In genomic region chr2:148642610-148643370, GRCm38 (mm10) we compare ENCODE assay signal across 22 mouse cellular contexts. TPM values are rescaled to one million over a fixed set of nuclear protein-coding genes. Genes with fewer than 3 reads are reported as not detected.
A peak's percentile ranks its signal among the peaks of the same experiment; 100 is the strongest.
DNase-seq lines count a peak whose midpoint lies in the region; ATAC-seq and TF ChIP-seq lines count a peak whose summit lies in the region.
"Had no signal": no experiment of that assay in that cellular context is flagged by ENCODE, and none has a peak within 500 bp of the region (broad histone marks: within the 10 kb centered on the region; RNA-seq: fewer than 3 reads in every experiment).

No protein-coding gene starts in this region.

- 50% methylated on average over 1 of the region's 1 CpGs for WGBS in hindbrain, embryonic 10.5 days
- 64% methylated on average over 1 of the region's 1 CpGs for WGBS in hindbrain, embryonic 13.5 days
- 93% methylated on average over 1 of the region's 1 CpGs for WGBS in thymus, adult 2 months

- no peaks in the 10 kb centered on the region for H3K9me3 ChIP-seq in hindbrain, embryonic 10.5 days
- H3K9me3 ChIP-seq in hindbrain, embryonic 13.5 days = no peaks in the 10 kb centered on the region
- H3K9me3 ChIP-seq: embryonic facial prominence, embryonic 13.5 days; forebrain, embryonic 13.5 days; heart, embryonic 12.5 days; hindbrain, embryonic 15.5 days had no signal

- no peak overlapping the region for H3K27ac ChIP-seq in hindbrain, embryonic 10.5 days
- H3K27ac ChIP-seq in hindbrain, embryonic 13.5 days = no peak overlapping the region
- peak overlapping the region; percentile 58 for H3K27ac ChIP-seq in brown adipose tissue, adult 24 weeks (replicated peaks; ENCODE audit: low read depth, low read length)
- no peak overlapping the region for H3K27ac ChIP-seq in thymus, adult 2 months (ENCODE audit: control insufficient read depth, insufficient read depth, low read length)
- H3K27ac ChIP-seq: embryonic facial prominence, embryonic 13.5 days; forebrain, embryonic 13.5 days; hindbrain, embryonic 15.5 days had no signal

- H3K9ac ChIP-seq in hindbrain, embryonic 13.5 days = no peak overlapping the region
- H3K9ac ChIP-seq: embryonic facial prominence, embryonic 13.5 days; forebrain, embryonic 13.5 days; forebrain, postnatal 0 days; heart, embryonic 12.5 days; hindbrain, embryonic 15.5 days had no signal

- H3K4me3 ChIP-seq in hindbrain, embryonic 10.5 days = no peak overlapping the region
- no peak overlapping the region for H3K4me3 ChIP-seq in hindbrain, embryonic 13.5 days
- H3K4me3 ChIP-seq in brown adipose tissue, adult 24 weeks (ENCODE audit: insufficient read depth, low read depth, low read length) = no peak overlapping the region
- H3K4me3 ChIP-seq in thymus, adult 2 months (ENCODE audit: control insufficient read depth, insufficient read depth, low read length) = no peak overlapping the region
- H3K4me3 ChIP-seq: embryonic facial prominence, embryonic 13.5 days; forebrain, embryonic 13.5 days; heart, embryonic 12.5 days; hindbrain, embryonic 15.5 days had no signal

- DNase-seq in adrenal gland, postnatal 14 days = peak; percentile 13
- DNase-seq in adrenal gland, adult 18-20 months (ENCODE audit: low spot score in 2 of 2) = no peak
- peak; percentile 12 for DNase-seq in hindbrain, embryonic 10.5 days (ENCODE audit: low spot score)
- peak; percentile 58 for DNase-seq in 3T3-L1 (ENCODE audit: low read depth, low spot score)
- DNase-seq in thymus, adult 2 months = no peak
- DNase-seq in left cerebral cortex, adult 9 months (ENCODE audit: low spot score in 2 of 2) = no peak
- DNase-seq: adrenal gland, postnatal 36 days; cerebellum, adult 11 months; cerebellum, adult 8-10 months; cerebellum, postnatal 14 days; forebrain, postnatal 0 days; gastrocnemius, postnatal 14 days; heart, postnatal 36 days; kidney, adult 2 months had no signal

- ATAC-seq in hindbrain, embryonic 13.5 days (ENCODE audit: low FRiP score) = no peak
- ATAC-seq: forebrain, embryonic 13.5 days; forebrain, postnatal 0 days; intestine, embryonic 16.5 days had no signal

- no peak overlapping the region for H3K4me2 ChIP-seq in hindbrain, embryonic 13.5 days
- H3K4me2 ChIP-seq: embryonic facial prominence, embryonic 13.5 days; forebrain, embryonic 13.5 days; heart, embryonic 12.5 days; hindbrain, embryonic 15.5 days had no signal

- no peaks in the 10 kb centered on the region for H3K36me3 ChIP-seq in hindbrain, embryonic 10.5 days
- H3K36me3 ChIP-seq in hindbrain, embryonic 13.5 days = no peaks in the 10 kb centered on the region
- H3K36me3 ChIP-seq in thymus, adult 2 months (ENCODE audit: control insufficient read depth, insufficient read depth, low read length) = no peaks in the 10 kb centered on the region
- H3K36me3 ChIP-seq: embryonic facial prominence, embryonic 13.5 days; heart, embryonic 12.5 days; hindbrain, embryonic 15.5 days had no signal

- TF ChIP-seq POLR2A in thymus, adult 2 months (IDR thresholded peaks at IDR 0.05; ENCODE audit: control insufficient read depth, extremely low read depth, insufficient read depth, low read length, poor library complexity) = no peak

- no peaks in the 10 kb centered on the region for H3K27me3 ChIP-seq in hindbrain, embryonic 10.5 days (ENCODE audit: insufficient read depth, poor library complexity, severe bottlenecking)
- H3K27me3 ChIP-seq in hindbrain, embryonic 13.5 days = no peaks in the 10 kb centered on the region
- H3K27me3 ChIP-seq in thymus, adult 2 months (ENCODE audit: control insufficient read depth, insufficient read depth, low read length) = no peaks in the 10 kb centered on the region
- H3K27me3 ChIP-seq: CH12.LX; embryonic facial prominence, embryonic 13.5 days; forebrain, embryonic 13.5 days; heart, embryonic 12.5 days; hindbrain, embryonic 15.5 days had no signal

- TF ChIP-seq CTCF in thymus, adult 2 months (IDR thresholded peaks at IDR 0.05; ENCODE audit: borderline replicate concordance, control insufficient read depth, extremely low read depth, insufficient read depth, low read length, poor library complexity) = no peak

- no peaks in the 10 kb centered on the region for H3K4me1 ChIP-seq in hindbrain, embryonic 10.5 days (replicated peaks)
- H3K4me1 ChIP-seq in hindbrain, embryonic 13.5 days (replicated peaks) = no peaks in the 10 kb centered on the region
- peaks cover 5% of the 10 kb centered on the region; the same call in 1 of the 2 replicates for H3K4me1 ChIP-seq in brown adipose tissue, adult 24 weeks (ENCODE audit: control insufficient read depth, insufficient read depth, insufficient read length, low read length)
- no peaks in the 10 kb centered on the region for H3K4me1 ChIP-seq in thymus, adult 2 months (replicated peaks; ENCODE audit: control insufficient read depth, insufficient read depth, low read length)
- H3K4me1 ChIP-seq: embryonic facial prominence, embryonic 13.5 days; forebrain, embryonic 13.5 days; heart, embryonic 12.5 days; hindbrain, embryonic 15.5 days had no signal

RNA-seq across cellular contexts. Expression of gene Nxt1, which starts 29.6 kb away (rescaled TPM):
- 20.2 and 20.8 TPM in 2 replicates for total RNA-seq in adrenal gland, postnatal 14 days (2021)
- total RNA-seq in adrenal gland, adult 18-20 months (2021) = 10 to 100 TPM; 17.9 TPM
- polyA plus RNA-seq in hindbrain, embryonic 10.5 days (2016; fragmentation: Nextera tagmentation; extraction: Ambion mirVana) = 120 and 141 TPM in 2 replicates
- 53.0 and 53.3 TPM in 2 replicates for polyA plus RNA-seq in hindbrain, embryonic 13.5 days (2015; fragmentation: Nextera tagmentation; extraction: Ambion mirVana)
- polyA plus RNA-seq in brown adipose tissue, adult 24 weeks (2012; ENCODE audit: insufficient read depth, insufficient read length, missing spikeins) = 11.0 and 18.8 TPM in 2 replicates
- 61.8 and 63.3 TPM in 2 replicates for polyA plus RNA-seq in thymus, adult 2 months (2012; rRNA removed)

RNA-seq across cellular contexts. Expression of gene Gzf1, which starts 38.0 kb away (rescaled TPM):
- total RNA-seq in adrenal gland, postnatal 14 days (2021) = 28.3 and 29.4 TPM in 2 replicates
- 10 to 100 TPM; 29.7 to 30.4 TPM for total RNA-seq in adrenal gland, adult 18-20 months (2021)
- polyA plus RNA-seq in hindbrain, embryonic 10.5 days (2016; fragmentation: Nextera tagmentation; extraction: Ambion mirVana) = 18.2 and 27.4 TPM in 2 replicates
- 14.8 and 14.9 TPM in 2 replicates for polyA plus RNA-seq in hindbrain, embryonic 13.5 days (2015; fragmentation: Nextera tagmentation; extraction: Ambion mirVana)
- 14.9 and 18.0 TPM in 2 replicates for polyA plus RNA-seq in brown adipose tissue, adult 24 weeks (2012; ENCODE audit: insufficient read depth, insufficient read length, missing spikeins)
- 7.4 and 8.7 TPM in 2 replicates for polyA plus RNA-seq in thymus, adult 2 months (2012; rRNA removed)

Comparison
In these comparisons a context has a peak if more than half of its experiments do, and no peak if none do; other contexts are left out.
1. DNase-seq: peak in adrenal gland, postnatal 14 days (single experiment), hindbrain, embryonic 10.5 days (single experiment) and 3T3-L1 (single experiment); none in adrenal gland, adult 18-20 months (0 of 2), thymus, adult 2 months (single experiment) and left cerebral cortex, adult 9 months (0 of 2).